Mouse (Mus musculus) cerebellum, adult 11 months (tissue): ENCODE results near the gene Eml2.

Experiments used
- DNase-seq: peaks from one replicate; pipeline ENCODE4 v3.0.0; 2022

The Eml2 gene

GRCm38 (mm10) chr7:19164189-19164588 lies 12.0 kb upstream of the Eml2 start:
- no peak for DNase-seq

GRCm38 (mm10) chr7:19164978-19165377 lies 11.2 kb upstream of the Eml2 start:
- no peak for DNase-seq

GRCm38 (mm10) chr7:19165656-19166423 lies 10.4 kb upstream of the Eml2 start, which contains the start of gene Gipr:
Gene Gipr, minus strand, starts transcription at chr7:19166127.
- no peak for DNase-seq

- DNase-seq: no peak
Measured at GRCm38 (mm10) chr7:19166990-19167389, 9.2 kb upstream of the Eml2 start.

GRCm38 (mm10) chr7:19169506-19169905 lies 6.7 kb upstream of the Eml2 start:
- no peak for DNase-seq

- no peak for DNase-seq
Measured at GRCm38 (mm10) chr7:19170142-19170541, 6.1 kb upstream of the Eml2 start.

- no peak for DNase-seq
Measured at GRCm38 (mm10) chr7:19171831-19172230, 4.4 kb upstream of the Eml2 start.

- DNase-seq: peak; percentile 71
Measured at GRCm38 (mm10) chr7:19172874-19173273, 3.3 kb upstream of the Eml2 start.

GRCm38 (mm10) chr7:19176516-19176947 lies 311 bp downstream of the Eml2 start:
- DNase-seq: no peak

GRCm38 (mm10) chr7:19177216-19177615 lies 995 bp downstream of the Eml2 start:
- DNase-seq: no peak

- DNase-seq: peak; percentile 55
Measured at GRCm38 (mm10) chr7:19178035-19178434, 1.8 kb downstream of the Eml2 start.

GRCm38 (mm10) chr7:19178443-19179092 lies 2.3 kb downstream of the Eml2 start:
- DNase-seq: peak; percentile 81

GRCm38 (mm10) chr7:19179173-19179572 lies 3.0 kb downstream of the Eml2 start:
- DNase-seq: peak; percentile 51

- no peak for DNase-seq
Measured at GRCm38 (mm10) chr7:19179936-19180335, 3.7 kb downstream of the Eml2 start.

- DNase-seq: no peak
Measured at GRCm38 (mm10) chr7:19180862-19181429, 4.7 kb downstream of the Eml2 start.

- no peak for DNase-seq
Measured at GRCm38 (mm10) chr7:19184250-19184649, 8.0 kb downstream of the Eml2 start.

GRCm38 (mm10) chr7:19184758-19185157 lies 8.5 kb downstream of the Eml2 start:
- no peak for DNase-seq

GRCm38 (mm10) chr7:19194676-19195075 lies 18.5 kb downstream of the Eml2 start:
- no peak for DNase-seq

- peak; percentile 35 for DNase-seq
Measured at GRCm38 (mm10) chr7:19196676-19197075, 20.5 kb downstream of the Eml2 start.

GRCm38 (mm10) chr7:19197985-19198384 lies 21.8 kb downstream of the Eml2 start:
- DNase-seq: no peak

- DNase-seq: no peak
Measured at GRCm38 (mm10) chr7:19201660-19202059, 25.4 kb downstream of the Eml2 start.

GRCm38 (mm10) chr7:19202065-19202850 lies 26.0 kb downstream of the Eml2 start:
- no peak for DNase-seq
